Mouse (Mus musculus): ENCODE results near the gene Ranbp17. TPM values are rescaled to one million over a fixed set of nuclear protein-coding genes. Genes with fewer than 3 reads are reported as not detected.

Gene Ranbp17
- polyA plus RNA-seq, 3 experiments from 2014 or later, result 0.49 TPM; not detected in 2

DNA sequence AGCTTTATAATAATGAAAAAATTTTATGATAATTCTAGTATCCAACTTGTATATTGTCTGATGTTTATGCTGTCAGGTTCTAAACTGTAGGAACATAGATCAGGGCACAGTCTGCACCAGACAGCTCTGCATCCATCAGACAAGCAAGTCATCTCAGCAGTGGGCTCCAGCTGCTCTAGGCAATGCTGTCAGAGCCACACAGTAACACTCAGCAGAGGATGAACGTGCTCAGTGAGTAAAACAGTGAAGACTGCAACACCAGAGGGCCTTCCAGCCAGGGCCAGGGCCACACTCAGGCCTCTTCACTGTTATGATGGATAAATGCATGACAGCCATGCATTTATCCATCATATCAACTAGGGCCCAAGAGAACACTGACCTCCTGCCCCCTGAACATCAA, 114.2 kb downstream of the Ranbp17 start:
- ATAC-seq, result no peak

DNA sequence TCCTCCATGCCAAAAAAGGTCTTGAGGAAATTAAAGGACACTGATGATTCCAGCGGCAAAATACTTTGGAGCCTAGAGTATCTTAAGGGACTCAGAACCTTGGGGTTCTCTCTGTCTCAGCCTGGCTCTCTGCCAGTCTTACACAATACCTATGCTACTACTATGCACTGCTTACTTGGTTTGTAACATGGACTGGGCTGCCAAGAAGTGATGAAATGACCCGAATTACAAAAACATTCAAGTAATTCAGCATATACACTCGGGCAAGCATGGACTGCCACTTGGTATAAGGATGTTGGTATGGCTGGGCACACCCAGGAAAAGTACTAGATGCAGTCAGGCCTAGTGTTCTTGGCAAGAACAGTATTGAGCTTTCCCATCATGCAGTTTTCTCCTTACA, 114.8 kb downstream of the Ranbp17 start:
- ATAC-seq, result no peak

DNA sequence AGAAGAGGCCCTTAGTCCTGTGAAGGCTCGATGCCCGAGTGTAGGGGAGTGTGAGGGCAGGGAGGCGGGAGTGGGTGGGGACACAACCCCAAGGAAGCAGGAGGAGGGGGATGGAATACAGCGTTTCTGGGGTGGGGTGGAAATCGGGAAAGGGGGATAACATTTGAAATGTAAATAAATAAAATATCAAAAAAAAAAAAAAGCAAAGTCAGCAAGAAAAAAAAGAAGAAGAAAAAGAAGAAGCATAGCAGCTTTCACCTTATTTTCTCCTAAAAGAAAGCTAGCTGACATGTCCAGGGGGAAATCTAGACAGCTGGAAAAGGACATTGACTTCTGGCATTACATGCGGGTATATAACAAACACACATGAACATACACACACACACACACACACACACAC, 117.3 kb downstream of the Ranbp17 start:
- ATAC-seq, result no peak

DNA sequence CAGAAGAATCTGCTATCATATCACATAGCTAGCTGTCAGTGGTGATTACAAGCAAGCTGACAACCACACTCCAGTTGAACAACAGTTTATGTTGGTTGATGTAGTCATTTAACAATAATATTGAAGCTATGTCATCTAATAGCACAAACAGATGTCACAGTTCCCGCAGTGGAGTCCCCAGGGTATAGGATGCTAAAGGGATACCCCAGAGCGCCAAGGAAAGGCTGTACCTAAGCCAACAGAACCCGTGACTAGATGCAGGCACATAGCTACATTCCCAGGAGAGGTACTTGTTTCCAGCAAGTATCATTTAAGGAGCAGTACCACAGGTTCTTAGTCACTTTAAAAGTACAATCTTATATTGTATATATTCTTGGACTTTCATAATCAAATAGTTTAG, 119.5 kb downstream of the Ranbp17 start:
- no peak for ATAC-seq

DNA sequence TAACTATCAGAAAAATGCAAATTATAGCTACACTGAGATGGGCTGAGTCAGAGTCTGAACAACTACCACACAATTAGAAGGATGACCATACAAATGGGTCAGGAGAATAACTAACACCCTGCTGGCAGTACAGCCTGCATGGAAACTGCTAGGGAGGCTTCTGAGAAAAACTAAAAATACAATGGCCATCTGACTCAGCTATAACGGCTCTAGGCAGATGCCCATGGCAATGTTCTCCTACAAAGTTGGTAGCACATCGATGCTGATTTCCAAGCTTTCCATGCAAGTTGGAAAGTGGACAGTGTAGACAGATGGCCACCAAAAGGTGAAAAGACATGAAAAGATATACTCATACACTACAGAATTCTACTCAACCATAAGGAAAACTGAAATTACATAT, 124.9 kb downstream of the Ranbp17 start:
- no peak for ATAC-seq

DNA sequence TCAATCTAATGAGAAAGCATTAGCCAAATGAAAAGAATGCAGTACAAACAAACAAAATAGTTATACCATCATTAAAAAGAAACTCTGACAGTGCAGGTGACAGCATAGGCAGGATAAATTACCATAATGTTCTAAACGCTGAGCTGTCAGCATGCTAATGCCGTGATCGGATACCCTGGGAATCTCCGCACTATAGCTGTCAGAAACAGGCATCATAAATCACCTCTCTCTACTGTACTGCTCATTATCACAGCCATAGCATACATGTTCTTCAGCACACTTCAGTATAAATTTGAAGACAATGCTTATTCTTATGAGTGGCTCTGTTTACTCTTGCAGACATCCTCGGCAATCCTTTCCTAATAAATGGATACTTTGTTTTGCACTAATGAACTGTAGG, 151.7 kb downstream of the Ranbp17 start:
- ATAC-seq, result no peak

DNA sequence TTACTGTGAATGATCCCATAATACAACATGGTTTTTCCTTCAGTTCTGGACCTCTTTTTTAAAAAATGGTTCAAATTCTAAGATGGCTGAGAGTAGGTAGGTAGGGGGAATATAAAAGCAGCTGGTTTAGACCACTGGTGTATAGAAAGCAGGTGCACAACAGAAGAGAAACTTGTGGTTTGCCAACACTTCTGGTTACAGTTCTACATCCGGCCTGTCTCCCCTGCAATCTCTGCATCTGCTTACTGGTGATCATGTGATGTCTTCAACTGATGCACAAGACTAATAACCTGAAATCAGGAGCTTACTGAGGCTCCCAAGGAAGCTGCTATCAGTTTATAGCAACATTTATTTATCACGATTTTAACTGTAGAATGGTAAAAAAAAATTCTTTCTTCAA, 164.3 kb downstream of the Ranbp17 start:
- no peak for ATAC-seq

DNA sequence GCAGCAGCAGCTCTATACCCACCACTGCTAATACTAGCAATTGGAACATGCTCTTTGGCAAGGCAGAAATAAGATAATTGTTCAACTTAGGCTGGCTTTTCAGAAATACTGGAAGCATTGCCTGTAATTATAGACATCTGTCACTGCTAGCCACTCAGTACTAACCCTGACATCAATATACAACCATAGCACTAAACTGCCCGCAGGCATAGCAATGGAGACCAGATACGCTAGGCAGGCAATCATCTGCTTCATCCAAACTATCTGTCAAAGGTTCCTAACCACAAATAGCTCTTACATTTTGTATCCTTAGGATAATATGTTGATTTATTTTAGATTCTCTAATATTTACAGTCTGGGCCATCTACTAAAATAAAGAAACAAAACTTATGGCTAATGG, 171.5 kb downstream of the Ranbp17 start:
- no peak for ATAC-seq

DNA sequence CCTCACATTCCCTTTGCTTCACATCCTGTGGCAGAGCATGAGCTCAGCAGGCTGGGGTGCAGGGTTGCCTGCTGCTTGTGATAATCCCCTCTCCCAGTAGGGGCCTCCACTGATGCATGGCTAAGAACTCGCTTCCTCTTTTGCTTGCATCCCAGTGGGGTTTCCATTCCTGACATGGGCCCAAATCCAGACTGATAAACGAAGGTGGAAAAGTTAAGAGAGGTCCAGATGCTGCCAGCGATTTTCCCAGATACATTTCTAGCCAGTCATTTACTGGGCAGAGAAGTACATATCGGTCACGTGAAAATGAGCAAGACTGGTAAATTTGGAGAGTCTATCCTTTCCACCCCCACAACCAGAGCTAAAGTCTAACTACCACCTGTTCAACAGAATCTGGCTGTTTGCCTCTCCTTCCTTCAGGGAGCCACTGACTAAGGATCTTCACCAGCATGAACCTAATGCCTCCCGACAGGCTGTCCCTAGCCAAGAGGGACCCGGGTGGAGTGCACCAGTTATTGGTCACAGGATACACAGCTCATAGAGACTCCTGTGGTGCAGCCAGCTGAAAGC, 176.9 kb downstream of the Ranbp17 start:
- ATAC-seq, result no peak

DNA sequence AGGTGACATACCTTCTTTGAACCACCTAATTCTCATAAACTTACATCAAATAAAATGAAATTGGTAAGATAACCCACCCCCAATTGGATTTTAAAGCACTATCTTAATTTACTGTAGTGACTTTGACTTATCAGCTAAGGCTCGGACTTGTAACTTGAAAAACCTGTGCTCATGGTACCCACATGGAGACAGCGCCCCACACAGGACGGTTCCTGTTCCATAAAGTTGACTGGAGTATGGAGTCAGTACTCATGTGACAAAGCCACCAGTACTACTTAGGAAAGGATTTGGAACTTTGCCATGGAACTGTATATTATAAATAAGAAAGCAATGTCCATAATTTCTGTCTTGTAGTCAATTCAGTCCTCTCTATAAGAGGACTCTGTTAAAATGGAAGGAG, 177.9 kb downstream of the Ranbp17 start:
- ATAC-seq, result no peak

DNA sequence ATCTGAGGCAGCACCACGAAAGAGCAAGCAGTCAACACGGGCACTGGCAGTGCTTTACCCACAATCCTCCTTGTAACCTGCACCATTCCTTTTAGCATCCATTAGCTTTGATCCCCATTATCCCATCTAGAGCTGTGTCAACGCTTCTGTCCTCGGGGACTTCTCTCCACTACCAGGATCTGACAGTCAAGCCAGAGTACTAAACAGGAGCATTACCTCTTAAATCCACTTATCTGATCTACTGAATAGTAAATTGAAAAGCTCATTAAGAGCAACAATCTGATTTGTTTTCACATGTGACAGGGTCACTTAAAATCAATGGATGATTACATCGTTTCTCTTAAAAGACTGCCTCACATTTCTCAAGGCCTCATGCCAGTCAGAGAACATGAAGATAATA, 181.4 kb downstream of the Ranbp17 start:
- no peak for ATAC-seq

DNA sequence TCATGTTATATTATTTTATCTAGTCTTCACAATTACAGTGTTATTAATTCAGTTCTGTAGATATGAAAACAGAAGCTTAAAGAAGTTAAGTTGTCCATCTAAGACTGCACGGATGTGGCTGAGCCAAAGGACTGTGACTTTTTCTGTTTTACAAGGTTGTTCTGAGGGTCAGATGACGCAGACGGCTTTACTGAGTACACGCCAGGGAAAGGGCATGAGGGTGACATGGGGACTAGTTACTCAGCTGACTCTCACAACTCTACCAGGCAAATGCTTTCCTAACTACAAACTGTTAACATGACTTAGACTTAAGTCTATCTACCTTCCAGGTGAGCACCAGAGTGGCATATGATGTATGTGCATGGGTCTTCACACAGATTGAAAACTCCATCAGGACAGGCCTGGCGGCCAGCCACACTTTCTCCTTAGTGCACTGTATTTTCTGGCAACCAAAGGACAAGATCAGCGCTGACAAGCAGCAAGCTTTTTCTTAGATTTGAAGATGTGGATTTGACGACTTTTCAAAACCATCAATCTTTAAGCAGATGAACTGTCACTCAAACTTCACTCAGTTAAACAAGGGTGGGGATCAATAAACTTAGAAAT, 194.4 kb downstream of the Ranbp17 start:
- no peak for ATAC-seq

DNA sequence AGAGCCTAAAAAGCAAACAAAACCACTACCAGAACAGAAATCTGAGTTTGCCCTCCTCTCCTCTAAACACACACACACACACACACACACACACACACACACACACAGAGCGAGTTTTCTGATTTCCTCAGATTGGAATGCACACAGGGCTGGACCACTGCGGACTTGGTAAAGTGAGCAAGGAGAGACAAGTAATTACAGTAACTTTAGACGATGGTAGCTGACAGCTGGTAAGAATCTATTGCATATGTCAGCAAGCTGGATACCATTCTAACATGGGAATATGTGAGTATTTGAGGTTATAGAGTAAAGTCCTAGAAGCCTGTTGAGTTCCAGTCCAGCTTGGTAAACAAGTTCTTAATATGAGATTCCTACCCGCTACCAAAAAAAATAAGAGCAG, 204.0 kb downstream of the Ranbp17 start:
- no peak for ATAC-seq

DNA sequence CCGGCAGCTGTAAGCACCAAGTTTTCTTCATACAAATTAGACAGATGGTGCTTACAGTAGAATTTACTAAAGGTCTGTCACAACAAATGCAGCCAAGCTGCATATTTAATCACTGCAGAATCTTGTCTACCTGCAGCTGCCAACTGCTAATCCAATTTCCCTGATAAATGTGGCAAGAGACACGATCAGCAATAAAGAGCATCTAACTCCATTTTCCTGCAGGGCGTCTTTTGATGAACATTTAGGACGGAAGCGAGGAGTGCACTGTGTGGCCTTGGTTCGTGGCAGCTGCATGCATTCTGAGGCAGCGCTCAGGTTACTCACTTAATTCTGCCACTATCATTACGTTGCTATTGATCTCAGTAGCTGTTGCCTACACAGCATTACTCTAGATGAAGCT, 212.7 kb downstream of the Ranbp17 start:
- ATAC-seq, result no peak

DNA sequence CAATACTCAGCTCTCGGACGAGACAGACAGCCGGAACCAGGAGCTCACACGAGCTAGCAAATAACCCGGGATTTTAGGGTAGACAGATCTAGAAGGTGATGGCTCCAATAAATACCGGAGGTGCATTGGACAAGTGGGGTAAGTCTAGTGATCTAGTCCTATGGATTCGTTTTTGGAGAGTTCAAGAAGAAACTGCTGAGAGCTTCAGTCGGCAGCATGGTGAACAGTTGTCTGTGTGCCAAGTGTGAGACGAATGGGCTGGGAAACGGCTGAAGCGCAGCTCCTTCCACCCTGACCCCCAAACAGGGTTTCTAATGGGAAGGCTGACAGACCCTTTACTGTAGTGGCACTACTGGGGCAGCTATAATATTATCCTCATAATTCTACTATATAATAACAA, 214.2 kb downstream of the Ranbp17 start:
- ATAC-seq, result no peak

DNA sequence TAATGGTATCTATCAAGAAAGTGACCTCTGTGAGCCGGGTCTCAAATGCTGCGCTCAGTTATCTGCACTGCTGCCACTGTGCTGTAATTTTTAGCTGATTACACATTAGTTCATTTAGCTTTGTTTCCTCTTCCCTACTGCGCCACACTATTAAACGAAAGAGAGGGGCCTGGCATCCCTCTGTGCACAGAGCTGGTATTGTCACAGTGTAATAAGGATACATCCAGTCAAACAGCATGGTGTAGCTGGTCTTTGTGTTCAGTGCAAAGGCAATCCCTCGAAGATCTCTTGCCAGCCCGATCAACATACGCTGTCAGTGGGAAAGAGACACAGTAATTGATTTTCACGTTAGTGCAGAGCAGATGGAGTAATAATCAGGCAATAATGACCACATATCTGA, 216.4 kb downstream of the Ranbp17 start:
- no peak for ATAC-seq

DNA sequence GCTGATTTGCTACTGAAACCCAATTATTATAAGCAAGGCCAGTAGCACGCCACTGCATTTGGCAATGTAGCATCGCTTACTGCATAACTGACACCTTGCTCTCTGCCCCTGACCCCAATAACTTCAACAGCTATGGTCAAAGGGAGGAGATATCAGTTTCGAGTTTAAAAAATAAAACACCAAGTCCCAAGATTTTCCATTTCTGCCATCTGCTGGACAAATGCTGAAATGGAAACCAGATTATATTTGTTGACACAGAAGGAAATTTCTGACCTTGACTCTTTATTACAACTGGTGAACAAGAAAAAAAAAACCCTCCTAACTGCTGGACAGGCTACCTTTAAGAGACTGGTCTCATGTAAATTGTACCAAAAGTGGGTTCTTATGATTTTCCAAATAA, 218.1 kb downstream of the Ranbp17 start:
- ATAC-seq, result no peak

DNA sequence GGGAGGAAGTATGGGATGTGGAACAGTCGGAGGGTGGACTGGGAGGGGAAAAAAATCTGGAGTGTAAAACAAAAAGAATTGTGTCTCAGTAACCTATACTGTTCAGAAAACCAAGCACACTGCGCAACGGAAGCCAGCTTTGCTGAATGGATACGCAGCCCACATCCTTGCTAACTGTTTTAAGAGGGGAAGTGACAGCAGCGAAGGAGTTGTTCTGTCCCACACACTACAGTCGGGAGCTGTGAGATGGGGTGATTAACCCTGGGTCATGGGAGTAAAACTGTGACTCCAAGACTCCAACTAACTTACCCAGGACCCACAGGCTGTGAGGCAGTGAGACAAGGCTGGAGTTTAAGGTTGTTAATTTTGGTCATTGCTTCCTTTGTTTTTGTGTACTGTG, 219.5 kb downstream of the Ranbp17 start:
- ATAC-seq, result no peak

DNA sequence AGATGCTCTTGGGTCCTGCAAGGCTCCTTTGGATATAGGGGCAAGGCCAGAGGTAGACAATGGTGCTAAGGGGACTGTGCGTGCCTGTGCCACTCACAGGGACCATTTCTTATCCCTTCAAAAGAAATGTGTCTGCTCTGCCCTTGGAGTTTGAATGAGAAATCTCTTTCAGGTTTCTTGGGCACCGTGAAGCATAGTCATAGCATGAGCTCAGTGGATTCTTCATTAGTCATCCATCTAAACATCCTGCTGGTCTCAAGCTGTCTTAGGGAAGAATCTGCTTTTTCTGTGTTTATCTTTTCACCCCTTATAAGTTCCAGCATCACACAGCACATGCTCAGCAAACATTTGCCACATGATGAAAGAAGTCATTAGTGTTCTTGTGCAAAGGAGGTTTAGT, 235.0 kb downstream of the Ranbp17 start:
- no peak for ATAC-seq

DNA sequence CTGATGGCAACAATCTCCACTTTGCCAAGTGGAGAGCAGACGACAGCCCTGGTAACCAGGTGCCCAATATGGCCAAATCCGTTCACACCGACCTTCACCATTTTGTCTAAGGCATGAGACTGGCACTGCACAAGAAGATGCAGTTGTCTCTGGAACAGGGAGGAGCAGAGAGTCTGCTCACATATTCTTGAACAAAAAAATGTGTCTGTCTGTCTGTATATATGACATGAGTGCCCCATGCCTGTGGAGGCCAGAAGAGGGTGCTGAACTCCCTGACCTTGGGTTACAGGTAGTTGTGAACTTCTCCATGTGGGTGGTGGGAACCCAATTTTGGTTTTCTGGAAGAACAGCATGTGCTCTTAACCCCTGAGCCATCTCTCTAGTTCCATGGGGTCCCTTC, 236.9 kb downstream of the Ranbp17 start, which contains the start of gene Gm12117:
Gene Gm12117 (minus strand): TSS at position 101 of the 400 bp plus-strand sequence.
- ATAC-seq, result no peak

DNA sequence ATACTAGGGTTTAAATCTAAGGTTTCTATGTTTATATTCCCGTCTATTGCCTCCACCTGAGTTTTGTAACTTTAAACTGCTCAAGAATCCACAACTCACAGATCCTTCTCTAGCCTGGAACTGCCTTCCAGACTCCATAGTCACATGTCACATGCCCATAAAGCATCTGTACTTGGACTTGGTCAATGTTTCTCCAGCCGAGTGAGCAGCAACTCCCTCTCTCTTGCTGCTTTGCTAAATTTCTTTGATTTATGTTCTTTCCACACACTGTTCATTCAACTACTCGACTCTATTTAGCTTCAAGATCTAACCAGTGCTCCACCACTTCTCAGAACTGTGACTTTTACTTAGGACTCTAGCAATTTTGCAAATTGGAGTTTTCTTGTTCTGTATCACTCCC, 238.7 kb downstream of the Ranbp17 start:
- ATAC-seq, result no peak

DNA sequence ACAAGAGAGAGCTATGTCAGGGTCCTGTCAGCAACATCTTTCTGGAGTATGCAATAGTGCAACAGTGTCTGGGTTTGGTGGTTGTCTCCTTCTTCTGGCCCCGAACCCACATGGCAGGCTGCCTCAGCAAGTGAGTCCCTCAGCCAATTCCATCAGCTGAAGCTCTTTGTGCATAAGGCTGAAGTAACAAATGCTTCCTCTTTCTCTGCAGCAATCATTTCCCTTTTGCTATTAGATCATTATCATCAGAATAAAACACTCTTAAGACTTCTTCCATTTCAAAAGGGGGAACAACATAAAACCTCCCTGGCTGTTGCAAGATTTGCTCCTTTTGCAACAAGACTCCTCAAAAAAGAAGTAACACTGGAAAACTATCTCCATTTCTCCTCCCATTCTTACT, 239.3 kb downstream of the Ranbp17 start:
- no peak for ATAC-seq

DNA sequence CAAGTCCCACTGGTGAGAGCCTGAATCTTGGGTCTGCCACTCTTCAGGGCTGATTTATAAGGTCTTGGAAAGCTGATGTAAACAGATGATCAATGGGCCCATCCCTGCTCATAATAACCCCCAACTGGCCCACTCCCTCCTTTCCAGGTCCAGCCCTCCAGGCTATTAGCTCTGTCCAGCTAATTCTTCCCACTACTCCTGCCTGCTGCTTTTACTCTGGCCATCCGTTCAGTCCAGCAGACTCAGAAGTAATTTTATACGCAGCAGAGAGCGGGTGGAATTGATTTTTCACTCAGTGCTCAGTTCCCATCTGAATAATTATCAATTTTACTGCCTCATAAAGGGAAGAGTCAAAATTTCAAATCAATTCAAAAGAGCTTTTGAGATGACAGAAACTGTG, 273.3 kb downstream of the Ranbp17 start:
- ATAC-seq, result no peak

DNA sequence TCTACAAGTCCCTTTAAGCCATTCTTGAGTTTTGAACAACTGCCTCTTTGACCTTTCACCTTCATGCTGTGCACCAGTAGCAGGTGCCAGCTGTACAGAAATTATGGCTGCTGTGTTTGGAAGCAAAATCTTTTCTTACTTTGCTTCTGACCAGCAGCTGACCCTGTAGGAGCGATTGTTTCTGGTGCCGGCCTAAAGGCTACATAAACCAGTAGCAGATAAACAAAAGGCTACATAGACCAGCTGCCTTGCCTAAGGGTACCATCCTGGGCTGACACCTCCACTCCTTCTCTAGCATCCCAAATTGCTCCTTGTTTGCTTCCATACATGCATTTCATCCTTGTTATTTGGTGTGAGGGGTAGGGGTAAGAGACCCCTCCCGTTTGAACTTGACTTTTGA, 279.4 kb downstream of the Ranbp17 start:
- ATAC-seq, result no peak

DNA sequence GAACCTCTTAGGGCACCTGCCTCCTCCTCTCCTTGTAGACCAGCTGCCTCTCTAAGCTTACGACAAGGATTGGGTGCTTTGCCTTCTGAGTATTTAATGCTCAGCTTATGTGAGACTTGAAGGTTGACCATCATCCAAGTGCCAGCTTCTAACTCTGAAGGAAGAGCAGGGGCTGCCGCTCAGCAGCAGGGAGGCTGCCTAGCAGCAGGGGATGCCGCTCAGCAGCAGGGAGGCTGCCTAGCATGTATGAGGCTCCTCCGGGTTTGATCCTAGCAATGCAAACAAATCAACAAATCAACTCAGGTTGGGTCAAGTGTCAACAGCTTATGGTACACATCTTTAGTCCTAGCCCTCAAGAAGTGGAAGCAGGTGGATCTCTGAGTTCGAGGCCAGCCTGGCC, 281.5 kb downstream of the Ranbp17 start:
- no peak for ATAC-seq
